Mouse (Mus musculus) right cerebral cortex, adult 18-20 months (tissue): ENCODE results near the gene Stk36.

Source experiments
- DNase-seq: peaks from one replicate; pipeline ENCODE4 v3.0.0; 2022; ENCODE audit warnings: mixed read lengths

The Stk36 gene

DNA sequence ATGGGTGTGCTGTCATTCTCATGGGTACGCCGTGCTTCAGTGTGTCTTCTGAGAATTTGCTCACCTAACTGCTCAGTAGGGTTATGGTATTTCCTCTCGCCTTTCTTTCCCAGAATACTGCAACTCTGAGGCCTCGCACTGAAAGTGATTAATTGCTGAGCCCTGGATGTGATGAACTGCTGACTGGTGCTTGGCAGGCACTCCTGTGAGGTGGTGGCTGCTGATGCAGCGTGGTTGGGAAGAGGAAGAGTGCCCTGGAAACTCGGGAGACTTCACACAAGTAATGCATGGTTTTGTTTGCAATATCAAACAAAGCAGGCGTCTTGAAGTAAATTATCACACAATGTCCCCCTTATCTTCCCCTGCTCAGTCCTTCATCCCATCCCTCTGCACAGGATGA lies 71.5 kb downstream of the Stk36 start:
- DNase-seq = no peak

DNA sequence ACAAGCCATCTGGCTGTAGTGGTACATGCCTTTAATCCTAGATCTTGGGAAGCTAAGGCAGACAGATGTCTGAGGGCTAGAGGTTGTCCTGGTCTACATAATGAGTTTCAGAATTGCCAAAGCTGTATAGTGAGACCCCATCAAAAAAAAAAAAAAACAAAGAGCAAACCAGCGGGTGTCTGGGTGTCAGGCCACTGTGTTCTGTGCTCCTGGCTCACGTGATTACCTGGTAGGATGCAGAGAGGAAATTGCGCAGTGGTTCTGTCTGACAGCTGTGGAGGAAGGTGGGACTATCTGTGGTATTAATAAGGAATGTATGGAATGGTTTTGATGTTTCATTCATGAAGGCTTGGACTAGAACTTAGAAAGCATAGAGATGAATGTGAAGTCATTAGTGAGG lies 75.6 kb downstream of the Stk36 start:
- DNase-seq = no peak

DNA sequence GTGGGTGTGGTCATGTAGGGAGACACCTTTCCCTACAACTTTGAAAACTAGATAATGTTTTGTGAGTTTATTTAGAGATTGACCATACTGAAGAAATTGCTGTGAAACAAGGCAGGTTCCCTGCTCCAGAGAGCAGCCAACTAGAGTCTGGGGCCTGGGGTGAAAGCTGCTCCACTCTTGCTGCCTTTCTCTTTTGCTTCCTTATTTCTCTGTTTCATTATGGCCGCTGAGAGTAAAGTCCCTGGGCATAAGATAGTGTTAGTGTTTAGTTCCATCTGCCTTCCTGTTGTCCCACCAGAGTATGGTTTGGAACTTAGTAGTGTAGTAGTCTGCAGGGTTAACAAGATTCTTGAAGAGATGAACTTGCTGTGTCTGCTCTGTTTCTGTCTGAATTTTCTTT lies 76.6 kb downstream of the Stk36 start:
- no peak for DNase-seq
